Mouse (Mus musculus) liver, embryonic 14.5 days (tissue): Measurements from ENCODE around the gene Efna5.

Experiments used
- CTCF ChIP-seq: IDR thresholded peaks from 2 replicates; pipeline ENCODE4 v1.5.1; 2016; ENCODE audit warnings: antibody characterized with exemption, low read depth, control low read depth
- EP300 ChIP-seq: IDR thresholded peaks from 2 replicates; pipeline ENCODE4 v1.6.1; 2016; ENCODE audit warnings: antibody characterized with exemption, low read depth

- no peak for TF ChIP-seq CTCF
- TF ChIP-seq EP300: no peak
Observed at GRCm38 (mm10) chr17:62720740-62721450, 160.2 kb downstream of the Efna5 start.
